Mouse (Mus musculus): ENCODE measurements around the gene C1ql4.
A peak's percentile ranks its signal among the peaks of the same experiment; 100 is the strongest.
"Not testable (repeated sequence)": the region's sequence is repeated elsewhere in the genome, so short reads cannot be mapped to it uniquely, and the experiment has no call there.

C1ql4 gene

DNA sequence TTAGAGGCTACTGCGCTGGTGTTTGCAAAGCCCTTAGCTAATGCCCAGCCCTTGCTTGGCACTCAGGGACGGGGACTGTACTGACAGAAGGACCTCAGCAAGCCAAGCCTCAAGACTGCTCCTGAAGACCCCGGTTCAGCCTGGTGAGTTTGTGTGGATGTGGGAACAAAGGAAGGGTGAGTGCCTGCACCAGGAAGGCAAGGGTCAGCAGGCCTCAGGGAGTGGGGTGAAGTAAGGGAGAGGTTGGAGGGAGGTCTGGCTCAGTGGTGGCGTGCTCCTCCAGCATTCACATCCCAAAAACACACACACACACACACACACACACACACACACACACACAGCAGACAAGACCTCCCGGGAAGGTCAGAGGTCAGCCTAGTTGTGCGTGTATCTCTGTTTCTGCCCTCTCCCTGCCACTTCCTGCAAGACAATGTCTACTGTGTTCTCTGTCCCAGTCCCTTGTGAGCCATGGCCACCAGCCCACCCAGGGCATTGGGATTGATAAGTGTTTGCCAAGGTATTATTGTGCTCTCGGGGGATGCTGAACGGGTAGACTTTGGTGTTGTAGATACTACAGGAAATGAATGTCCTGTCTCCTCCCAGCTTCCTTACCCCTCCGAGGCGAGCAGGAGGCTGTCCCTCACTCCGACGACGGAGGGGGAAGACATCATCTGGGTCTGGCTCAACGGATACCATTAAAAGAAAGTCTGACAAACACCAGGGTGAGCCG, 9.3 kb downstream of the C1ql4 start:
- ATAC-seq (ENCODE audit: insufficient number of reproducible peaks, low FRiP score, low TSS enrichment), result no peak

DNA sequence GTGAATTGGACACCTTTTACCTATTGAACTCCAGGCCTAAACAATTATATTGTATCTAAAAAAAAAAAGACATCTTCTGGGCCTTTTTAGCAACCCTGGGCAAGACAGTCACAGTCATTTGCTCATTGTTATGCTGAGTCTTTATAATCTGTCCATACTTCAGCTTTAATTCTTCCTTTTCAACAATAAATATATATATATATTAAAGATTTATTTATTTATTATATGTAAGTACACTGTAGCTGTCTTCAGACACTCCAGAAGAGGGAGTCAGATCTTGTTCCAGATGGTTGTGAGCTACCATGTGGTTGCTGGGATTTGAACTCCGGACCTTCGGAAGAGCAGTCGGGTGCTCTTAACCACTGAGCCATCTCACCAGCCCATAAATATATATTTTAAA, 11.6 kb downstream of the C1ql4 start:
- not testable (repeated sequence) for ATAC-seq (ENCODE audit: insufficient number of reproducible peaks, low FRiP score, low TSS enrichment)

DNA sequence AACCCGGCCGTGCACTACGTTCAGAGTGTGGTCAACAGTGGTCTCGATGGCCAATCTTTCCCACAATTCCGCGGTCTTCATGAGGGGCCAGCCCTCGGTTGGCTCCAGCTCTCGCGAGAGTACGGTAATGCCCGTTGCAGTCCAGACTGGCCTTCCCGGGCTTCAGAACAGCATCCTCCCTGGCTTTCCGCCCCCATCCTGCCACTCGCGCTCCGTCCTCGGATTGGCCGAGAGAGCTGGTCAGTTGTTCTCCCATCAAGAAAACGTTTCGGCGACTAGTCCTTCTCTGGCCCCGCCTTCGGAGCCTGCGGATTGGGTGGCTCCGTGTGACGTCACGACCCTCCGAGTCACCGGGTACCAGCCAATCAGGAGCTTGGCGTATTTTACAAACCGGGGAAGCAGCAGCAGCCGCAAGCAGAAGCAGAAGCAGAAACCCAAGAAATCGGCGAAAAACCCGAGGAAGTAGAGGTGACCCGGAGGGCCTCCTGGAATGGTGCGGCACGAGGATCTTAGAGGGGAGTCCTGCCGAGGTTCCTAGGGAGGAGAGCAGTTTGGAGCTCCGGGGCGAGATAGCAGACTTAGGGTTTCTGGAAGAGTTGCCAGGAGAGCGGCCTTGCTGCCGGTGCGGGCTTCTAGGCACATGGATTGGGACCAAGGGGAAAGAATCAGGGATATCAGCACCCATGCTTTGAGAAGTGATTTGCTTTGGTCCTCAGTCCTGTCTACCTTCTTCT, 12.8 kb downstream of the C1ql4 start:
- peak; percentile 100 for ATAC-seq (ENCODE audit: insufficient number of reproducible peaks, low FRiP score, low TSS enrichment)

DNA sequence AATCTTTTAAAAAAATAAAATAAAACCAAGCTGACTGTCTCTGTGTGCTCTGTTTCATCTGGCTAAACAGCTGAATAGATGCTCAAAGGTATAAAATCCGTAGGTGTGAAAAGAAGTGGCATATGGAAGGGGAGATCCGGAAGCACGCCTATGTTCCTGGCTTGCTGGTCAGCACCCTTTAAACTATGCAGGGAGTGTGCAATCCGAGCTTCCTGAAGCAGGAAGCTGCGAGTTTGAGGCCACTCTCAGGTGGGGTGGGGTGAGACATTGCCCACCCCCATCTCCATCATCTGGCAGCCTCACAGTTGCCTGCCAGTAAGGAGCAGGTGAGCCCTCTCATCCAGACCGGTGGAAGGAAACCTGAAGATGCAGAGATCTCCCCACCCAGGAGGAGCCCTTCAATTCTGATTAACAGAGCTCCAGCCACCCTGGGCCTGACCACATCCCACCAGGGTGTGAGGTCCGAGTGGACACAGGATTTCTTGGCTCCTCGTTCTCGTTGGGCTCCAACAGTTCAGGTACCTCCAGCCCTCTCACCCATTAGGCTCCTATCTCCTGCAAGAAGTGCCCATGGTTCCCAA, 13.5 kb downstream of the C1ql4 start, which contains the start of gene Troap:
Troap (plus strand) TSS at position 557 of the 581 bp plus-strand sequence.
- 0 out of 2 replicates have a peak, but pooled peaks have one; percentile 8 for ATAC-seq (ENCODE audit: insufficient number of reproducible peaks, low FRiP score, low TSS enrichment)

GRCm38 (mm10) chr15:99071988-99072387, 15.6 kb downstream of the C1ql4 start:
- ATAC-seq (ENCODE audit: insufficient number of reproducible peaks, low FRiP score, low TSS enrichment), result no peak

- ATAC-seq (ENCODE audit: insufficient number of reproducible peaks, low FRiP score, low TSS enrichment), result no peak
Observed at GRCm38 (mm10) chr15:99065557-99066165, 22.0 kb downstream of the C1ql4 start.

DNA sequence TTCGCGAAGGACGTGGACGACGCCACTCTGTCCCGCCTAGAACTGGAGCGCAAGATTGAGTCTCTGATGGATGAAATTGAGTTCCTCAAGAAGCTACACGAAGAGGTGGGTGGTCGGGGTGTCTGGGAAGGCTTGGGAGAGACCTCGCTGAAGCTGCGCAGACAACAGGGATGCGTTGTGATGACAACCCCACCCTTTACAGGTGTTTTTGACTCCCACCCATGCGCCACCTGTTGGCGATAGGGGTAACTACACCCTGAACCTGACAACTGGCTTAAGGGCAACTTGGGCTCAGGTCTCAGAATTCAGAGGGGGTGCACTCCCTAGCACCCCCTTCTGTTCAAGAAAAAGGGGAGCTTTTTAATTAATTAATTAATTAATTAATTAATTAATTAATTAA, 31.3 kb downstream of the C1ql4 start:
- no peak for ATAC-seq (ENCODE audit: insufficient number of reproducible peaks, low FRiP score, low TSS enrichment)

DNA sequence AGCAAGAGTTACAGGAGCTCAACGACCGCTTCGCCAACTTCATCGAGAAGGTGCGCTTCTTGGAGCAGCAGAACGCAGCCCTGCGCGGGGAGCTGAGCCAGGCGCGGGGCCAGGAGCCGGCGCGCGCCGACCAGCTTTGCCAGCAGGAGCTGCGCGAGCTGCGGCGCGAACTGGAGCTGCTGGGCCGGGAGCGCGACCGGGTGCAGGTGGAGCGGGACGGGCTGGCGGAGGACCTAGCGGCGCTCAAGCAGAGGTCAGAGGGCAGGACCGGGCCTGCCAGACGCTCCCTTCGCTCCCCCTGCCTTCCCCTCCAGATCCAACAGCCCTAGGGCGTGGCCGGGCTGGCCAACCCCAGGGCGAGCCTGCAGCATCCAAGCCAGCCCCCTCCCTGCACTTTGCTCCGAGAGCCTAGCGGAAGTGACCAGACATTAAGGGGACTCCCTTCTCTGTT, 32.1 kb downstream of the C1ql4 start:
- no peak for ATAC-seq (ENCODE audit: insufficient number of reproducible peaks, low FRiP score, low TSS enrichment)

DNA sequence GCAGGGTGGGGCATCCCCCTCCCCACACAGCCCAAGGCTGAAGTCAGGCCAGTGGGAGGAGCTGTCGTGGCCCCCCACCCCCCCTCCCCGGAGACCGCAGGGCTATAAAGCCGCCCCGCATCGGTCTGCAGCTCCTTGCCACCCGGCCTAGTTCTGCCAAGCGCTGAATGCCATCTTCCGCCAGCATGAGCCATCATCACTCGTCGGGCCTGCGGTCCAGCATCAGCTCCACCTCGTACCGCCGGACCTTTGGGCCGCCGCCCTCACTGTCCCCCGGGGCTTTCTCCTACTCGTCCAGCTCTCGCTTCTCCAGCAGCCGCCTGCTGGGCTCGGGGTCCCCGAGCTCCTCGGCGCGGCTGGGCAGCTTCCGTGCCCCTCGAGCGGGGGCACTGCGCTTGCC, 32.6 kb downstream of the C1ql4 start, which contains the start of gene Prph:
Prph (plus strand) TSS at position 135 of the 400 bp plus-strand sequence.
- ATAC-seq (ENCODE audit: insufficient number of reproducible peaks, low FRiP score, low TSS enrichment), result no peak

DNA sequence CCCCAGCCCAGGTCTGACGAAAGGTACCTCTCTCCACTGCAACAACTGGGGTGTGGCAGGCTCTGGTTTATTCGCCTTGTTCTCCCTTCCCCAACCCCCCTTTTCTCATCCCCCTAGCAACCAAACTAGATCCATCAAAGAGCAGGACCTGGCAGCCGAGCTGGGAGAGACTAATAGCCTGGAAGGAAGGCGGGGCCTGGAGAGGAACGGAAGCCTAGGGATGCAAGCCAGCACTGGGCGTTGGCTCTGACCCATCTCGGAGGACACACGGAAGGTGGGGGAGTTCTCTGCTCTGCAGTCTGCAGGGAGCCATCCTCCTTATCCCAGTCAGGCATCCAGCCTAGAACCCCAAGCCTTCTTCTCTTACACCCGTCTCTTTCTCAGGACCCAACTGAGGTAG, 34.2 kb downstream of the C1ql4 start:
- ATAC-seq (ENCODE audit: insufficient number of reproducible peaks, low FRiP score, low TSS enrichment), result no peak

- ATAC-seq (ENCODE audit: insufficient number of reproducible peaks, low FRiP score, low TSS enrichment), result no peak
Observed at GRCm38 (mm10) chr15:99049473-99050253, 38.0 kb downstream of the C1ql4 start.

DNA sequence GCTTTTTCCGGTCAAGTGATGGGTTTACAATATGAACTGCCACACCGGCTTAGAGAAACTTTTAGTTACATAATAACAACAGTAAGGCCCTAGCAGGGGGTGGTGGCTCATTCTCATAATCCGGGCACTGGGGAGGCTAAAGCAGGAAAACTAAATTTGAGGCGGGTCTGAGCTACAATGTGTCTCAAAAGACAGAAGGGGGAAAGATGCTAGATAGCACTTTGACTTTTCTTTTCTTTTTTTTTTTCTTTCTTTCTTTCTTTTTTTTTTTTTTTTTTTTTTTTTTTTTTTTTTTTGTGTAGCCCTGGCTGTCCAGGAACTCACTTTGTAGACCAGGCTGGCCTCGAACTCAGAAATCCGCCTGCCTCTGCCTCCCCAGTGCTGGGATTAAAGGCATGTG, 41.9 kb downstream of the C1ql4 start:
- ATAC-seq (ENCODE audit: insufficient number of reproducible peaks, low FRiP score, low TSS enrichment), result not testable (repeated sequence)

DNA sequence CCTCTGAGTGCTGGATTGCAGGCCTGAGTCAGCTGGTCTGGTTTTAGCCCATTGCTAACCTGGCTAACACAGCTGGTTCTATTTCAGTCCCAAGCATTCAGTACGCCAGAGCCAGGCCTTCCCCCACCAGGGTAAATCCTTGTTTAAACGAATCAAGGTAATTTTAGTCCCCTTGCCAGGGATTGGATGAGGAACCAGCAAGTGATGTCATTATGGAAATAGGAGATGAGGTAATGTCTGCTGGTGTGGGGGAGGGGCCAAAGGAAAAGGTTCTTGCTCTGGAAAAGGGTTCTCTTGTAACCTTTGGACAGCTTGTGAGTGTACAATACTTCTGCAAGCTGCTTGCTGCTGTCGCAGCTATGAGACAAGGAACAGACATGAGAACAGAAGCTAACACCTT, 42.8 kb downstream of the C1ql4 start:
- ATAC-seq (ENCODE audit: insufficient number of reproducible peaks, low FRiP score, low TSS enrichment), result no peak

- no peak for ATAC-seq (ENCODE audit: insufficient number of reproducible peaks, low FRiP score, low TSS enrichment)
Observed at GRCm38 (mm10) chr15:99042334-99042733, 45.3 kb downstream of the C1ql4 start.

GRCm38 (mm10) chr15:99040920-99041856, 46.4 kb downstream of the C1ql4 start:
- ATAC-seq (ENCODE audit: insufficient number of reproducible peaks, low FRiP score, low TSS enrichment), result no peak

GRCm38 (mm10) chr15:99039996-99040919, 47.4 kb downstream of the C1ql4 start:
- ATAC-seq (ENCODE audit: insufficient number of reproducible peaks, low FRiP score, low TSS enrichment), result no peak

DNA sequence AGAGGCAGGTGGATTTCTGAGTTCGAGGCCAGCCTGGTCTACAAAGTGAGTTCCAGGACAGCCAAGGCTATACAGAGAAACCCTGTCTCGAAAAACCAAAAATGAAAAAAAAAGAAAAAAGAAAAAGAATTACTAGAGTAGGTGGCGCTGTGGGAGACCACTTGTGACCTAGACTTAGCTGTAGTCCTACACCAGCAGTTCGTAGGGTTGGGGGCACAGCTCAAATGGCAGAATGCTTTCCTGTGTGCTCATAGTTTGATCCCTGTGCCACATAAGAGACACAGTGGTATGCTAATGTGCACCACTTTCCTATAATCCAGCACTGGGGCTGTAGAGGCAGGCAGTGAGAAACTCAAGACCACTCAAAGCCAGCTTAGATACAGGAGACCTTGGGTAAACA, 48.3 kb downstream of the C1ql4 start:
- no peak for ATAC-seq (ENCODE audit: insufficient number of reproducible peaks, low FRiP score, low TSS enrichment)

- no peak for ATAC-seq (ENCODE audit: insufficient number of reproducible peaks, low FRiP score, low TSS enrichment)
Observed at GRCm38 (mm10) chr15:99038797-99039196, 48.8 kb downstream of the C1ql4 start.

Data from cerebellum, adult (tissue).